Mouse (Mus musculus) left cerebral cortex, adult 8-10 months (tissue): ENCODE measurements around the gene Dhrs4. TPM values are rescaled to one million over a fixed set of nuclear protein-coding genes. Genes with fewer than 3 reads are reported as not detected.

Source experiments
- DNase-seq, 2 experiments: peaks; one replicate each; pipeline ENCODE4 v3.0.0; 2022; ENCODE audit warnings: low spot score in 2 of 2
- total RNA-seq, 4 experiments: library from RNA; stranded (reverse); gene quantifications; 2 replicates each; pipeline ENCODE4 v1.2.4; 2022

Gene Dhrs4
- 10 to 100 TPM; 17.2 to 28.5 (median 20.8) TPM for total RNA-seq

DNA sequence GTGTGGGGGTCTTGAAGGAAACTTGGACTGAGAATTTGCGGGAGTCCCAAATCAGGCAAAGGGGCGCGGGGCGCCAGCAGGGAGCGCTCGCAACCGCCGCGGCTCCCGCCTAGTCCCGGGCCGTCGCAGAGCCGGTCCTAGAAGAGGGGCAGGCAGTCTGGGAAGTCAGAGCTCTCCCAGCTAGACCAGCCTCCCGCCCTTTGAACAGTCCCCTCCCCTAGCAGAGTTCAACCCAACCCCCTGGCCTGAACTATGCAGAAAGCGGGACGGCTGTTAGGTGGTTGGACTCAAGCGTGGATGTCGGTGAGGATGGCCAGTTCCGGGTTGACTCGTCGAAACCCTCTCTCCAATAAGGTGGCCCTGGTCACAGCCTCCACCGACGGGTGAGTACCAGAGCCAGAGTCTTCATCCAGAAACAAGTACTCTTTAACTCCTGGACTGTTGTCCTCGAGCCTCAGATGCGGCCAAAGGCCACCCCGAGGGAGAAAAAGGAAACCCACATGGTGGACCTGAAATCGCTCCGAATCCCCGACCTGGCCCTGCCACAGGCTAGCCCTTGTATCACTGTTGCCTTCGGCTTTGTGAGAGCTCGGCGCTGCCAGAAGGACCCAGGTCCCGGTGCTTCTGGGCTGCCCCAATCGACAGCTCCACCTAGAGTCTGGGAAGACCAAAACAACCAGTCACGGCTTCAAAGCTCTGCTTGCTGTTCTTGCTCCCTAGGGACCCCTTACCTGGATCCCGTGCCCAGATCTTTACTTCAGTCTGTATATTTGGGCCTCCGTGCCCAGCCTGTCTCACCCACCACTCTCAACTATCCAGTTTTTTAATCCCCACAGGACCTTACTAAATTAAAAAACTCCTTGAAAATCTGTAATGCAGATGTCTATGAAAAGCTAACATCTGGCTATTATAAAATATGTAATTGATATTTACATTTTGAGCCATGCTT lies at the start of gene Dhrs4:
Gene Dhrs4 (plus strand): TSS at position 108 of the 949 bp plus-strand sequence.
- DNase-seq = peak; percentile 58 to 68

DNA sequence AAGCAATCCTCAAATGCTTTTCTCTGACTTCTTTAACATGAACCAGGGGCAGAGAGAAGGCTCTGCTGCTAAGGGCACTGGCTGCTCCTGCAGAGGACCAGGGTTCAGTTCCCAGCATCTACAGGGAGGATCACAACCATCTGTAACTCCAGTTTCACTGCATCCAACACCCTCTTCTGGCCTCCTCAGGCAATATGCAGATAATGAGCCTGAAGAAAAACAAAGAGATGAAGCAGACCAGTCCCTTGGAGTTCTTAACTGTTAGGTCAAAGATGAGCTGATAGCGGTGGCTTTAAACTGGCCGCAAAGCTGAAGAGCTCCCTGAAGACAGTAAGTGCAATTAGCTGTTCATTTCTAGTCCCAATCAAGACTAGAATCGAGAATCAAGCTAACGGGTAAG lies 48.3 kb upstream of the Dhrs4 start:
- DNase-seq = no peak

DNA sequence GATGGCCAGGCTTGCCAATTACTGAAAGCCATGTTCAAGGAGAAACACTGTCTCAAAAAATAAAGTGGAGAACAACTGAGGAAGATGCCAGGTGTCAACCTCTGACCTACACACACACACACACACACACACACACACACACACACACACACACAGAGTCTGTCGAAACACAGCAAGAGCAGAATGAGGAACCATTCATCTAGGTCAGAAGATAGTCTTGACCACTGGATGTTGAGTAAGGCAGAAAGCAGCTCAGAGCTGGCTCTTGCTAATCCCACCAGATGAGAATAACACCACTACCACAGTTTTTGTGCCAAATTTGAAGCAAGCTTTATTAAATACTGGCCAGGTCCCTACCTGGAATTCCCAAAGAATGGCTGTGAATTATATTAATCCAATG lies 45.5 kb upstream of the Dhrs4 start:
- no peak for DNase-seq

DNA sequence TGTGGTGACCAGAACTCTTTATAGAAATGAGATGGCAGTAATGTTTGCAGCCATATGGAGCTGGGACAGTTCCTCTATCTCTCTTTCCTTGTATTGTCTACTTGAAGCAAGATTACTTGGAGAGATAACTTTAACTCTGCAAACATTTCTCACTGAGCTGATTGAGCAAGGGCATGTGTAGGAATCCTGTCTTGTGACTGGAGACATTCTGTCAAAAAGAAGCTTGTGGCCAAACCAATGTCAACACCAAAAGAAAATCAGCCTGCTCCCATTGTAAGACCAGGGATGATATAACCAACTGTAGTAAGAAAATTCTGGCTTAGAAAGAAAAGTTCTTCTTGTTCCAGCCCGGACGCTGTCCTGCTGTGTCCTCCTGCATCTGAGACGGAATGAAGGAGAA lies 43.7 kb upstream of the Dhrs4 start:
- DNase-seq = no peak

DNA sequence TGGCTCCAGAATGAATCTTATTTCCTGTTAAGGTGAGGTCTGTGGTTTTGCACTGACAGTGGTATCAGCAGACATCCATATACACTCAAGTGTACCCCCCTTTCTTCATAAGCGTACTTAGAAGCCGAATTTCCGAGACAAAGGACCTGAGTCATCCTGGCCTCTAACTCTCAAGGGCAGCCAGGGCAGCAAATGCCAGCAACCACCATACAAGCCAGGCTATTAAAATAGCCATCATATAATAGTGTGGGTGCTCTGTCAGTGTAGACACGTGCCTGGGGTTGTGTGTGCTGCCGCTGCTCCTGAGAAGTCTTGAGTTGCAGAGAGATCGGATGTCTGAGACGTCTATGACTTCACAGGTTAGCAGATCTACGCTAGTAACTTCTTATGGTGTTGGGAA lies 41.4 kb upstream of the Dhrs4 start:
- DNase-seq = no peak

DNA sequence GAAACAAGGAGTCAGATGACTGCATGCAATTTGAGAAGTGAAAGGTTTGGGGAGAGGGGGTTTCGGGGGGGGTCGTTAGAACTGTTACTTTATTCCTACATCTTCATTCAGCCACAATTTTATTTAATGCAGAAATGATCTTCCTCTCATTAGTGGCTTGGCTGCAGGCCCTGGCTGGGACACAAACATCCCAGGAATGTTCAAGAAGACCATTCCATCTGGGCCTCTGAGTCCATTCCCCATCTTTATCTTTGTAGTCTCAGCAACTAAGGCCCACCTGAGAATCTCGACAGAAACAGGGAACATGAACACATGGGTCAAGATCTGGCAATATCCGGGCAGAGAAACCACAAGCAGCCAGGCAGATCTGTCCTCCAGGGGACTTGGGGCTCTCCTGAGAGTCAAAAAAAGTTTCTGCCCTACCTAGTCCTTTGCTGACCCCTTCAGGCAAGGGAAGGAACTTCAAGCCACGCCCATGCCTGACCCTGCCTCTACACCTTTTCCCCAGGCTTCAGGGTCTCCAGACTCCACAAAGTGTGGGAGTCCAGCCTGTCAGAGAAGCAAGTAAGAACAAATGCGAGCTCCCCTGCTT lies 40.3 kb upstream of the Dhrs4 start:
- DNase-seq = peak in 1 of 2 experiments; percentile 40

DNA sequence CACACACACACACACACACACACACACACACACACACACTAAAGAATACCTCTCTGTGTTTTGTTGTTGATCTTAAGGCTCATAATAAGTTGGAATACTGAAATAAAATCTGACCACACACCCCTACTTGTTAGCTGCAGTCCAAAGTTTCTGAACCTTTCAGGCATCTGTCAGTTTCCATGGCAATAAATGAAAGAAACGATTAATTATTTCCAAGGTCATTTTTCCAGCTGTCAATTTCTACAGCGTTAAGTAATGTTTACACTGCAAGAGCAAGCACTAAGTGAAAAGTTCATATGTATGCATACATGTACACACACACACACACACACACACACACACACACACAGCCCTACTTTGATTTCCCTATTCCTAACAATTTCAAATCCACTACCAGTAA lies 20.9 kb upstream of the Dhrs4 start:
- no peak for DNase-seq

DNA sequence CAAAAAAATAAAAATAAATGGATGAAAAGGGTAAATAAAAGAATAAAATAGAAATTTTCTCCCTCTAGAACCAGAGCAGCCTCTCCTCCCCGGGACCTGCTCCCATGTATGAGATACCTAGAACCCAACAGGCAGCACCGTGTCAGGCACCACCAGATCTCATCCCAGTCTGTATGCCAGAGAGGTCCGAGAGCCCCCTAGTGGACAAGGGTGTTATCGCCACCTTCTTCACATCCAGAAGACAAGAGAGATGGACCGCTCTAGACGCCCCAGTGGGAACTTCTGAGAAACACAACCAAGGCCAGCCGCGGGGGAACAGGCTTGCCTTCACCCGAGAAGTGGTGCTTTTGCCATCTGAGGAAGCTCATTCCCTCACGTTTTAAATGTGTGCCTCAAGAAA lies 20.3 kb upstream of the Dhrs4 start:
- DNase-seq = peak; percentile 33 to 40

DNA sequence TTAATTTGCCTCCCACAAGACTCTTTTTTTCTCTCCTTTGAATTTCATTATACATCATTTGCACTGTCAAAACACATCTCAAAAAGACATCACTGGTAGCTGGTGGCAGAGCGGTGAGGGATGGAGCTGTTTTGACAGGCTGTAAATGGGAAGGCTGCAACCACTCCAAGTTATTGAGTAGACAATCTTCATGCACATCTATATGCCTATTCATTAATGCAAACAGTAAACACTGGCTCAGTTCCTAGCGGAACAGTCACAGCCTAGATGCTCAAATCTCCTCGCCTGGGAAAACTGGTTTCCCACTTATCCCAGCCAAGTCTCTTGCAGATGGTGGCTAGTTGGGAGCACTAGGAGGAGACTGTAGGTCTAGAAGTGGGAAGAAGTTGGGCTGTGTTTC lies 19.8 kb upstream of the Dhrs4 start:
- DNase-seq = no peak

DNA sequence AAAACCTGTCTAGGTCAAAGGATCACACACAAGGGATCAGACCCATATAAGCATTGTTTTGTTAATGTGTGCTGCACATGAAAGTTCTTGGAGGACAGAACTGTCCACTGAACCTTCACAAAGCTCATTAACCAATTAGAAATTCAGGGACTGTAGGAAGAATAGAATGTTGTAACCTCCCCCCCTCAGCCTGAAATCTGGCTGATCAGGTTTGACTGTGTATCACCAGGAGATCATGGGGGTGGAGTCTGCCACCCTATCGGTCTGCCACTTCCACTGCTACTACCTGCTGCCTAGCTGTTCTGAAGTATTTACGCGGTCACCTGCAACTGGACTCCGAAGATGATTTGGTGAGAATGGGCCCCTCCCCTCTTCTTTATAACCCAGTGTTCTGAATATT lies 18.8 kb upstream of the Dhrs4 start:
- no peak for DNase-seq

DNA sequence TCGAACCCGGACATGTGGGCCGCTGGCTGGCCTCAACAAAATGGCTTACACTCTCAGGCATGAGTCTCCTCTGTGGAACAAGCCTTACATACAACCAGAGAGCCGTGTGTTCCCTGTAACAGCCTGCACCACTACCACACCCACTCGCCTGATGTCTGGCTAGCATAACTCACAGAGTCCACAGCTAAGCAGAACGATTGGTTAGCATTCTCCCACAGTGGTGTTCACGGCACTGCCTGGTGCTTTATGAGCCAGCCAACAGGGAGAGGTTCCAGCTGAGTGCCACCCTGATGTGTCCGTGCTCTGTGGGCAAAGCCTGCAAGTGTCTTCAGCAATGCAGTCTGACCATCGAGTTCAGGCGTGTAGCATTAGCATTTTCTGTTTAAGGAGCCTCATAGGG lies 18.3 kb upstream of the Dhrs4 start:
- DNase-seq = peak in 1 of 2 experiments; percentile 43

DNA sequence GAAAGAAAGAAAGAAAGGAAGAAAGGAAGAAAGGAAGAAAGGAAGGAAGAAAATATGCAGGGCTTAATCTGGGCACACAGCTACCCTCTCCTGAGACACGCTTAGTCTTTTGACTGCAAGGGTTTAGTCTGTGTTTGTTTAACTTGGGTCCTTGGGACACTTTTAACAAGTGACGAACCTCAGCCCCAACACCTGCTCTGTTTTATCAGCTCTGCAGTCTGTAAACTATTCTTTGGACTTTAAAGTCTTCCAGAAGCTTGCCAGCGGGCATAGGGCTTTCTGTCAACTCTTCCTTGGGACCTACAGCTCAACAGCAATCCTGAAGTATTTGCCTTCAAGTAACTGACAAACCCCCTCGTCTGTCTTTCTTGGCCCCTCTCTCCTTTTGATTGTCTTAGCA lies 16.8 kb upstream of the Dhrs4 start:
- no peak for DNase-seq

DNA sequence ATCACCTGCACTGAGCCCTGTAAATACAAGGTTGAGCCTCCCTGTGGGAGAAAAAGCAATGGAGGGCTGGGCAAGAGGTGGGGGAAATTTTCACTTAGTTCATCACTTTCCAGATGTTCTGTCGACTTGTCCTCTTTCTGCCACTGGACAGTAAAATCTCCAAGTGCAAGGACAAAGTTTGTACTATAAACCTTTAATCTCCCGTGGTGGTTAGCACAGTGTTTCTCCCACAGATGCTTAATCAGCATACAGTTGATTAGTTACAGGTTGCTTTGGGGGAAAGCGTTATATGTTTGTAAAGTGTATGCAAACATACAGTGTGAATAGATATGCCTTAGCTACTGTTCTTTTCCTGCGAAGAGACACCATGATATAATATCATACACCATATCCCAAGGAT lies 12.1 kb upstream of the Dhrs4 start:
- no peak for DNase-seq

DNA sequence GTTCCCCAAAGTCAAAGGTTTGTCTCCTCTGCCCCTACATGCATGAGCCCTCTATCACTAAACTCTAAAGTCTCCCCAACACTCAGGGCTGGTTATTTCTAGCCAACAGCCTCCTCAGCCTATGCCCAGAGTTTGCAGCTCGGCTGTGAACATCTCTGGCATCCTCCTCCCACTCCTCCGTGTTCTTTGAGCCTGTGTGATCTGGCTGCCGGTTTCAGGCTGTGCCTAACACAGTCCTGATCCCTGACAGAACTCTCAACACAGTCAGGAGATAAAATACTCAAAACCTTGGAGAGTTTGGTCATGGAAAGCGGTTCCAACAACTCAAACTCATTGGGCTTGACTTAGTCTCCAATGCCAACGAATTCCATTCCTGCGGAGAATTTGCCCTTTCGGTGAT lies 11.4 kb upstream of the Dhrs4 start:
- DNase-seq = no peak

DNA sequence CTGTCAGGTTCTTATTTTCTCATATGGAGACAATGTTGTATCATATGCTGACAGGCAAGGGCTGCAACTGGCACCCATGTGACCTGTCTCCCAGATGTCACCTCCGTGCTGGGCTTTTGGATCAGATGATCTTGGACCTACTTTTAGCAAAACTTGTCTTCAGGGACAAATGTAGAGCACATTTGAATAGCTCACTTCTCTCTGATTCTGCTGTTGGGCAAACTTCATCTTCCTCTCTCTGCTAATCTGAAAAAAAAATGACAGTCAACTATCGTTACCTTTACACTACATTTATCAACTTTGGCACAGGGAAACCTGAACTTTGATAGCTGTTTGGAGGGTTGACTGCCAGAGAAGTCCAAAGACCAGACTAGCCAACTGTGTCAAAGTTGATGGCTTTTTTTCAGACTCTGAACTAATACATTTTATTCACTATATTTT lies 10.2 kb upstream of the Dhrs4 start:
- no peak for DNase-seq

DNA sequence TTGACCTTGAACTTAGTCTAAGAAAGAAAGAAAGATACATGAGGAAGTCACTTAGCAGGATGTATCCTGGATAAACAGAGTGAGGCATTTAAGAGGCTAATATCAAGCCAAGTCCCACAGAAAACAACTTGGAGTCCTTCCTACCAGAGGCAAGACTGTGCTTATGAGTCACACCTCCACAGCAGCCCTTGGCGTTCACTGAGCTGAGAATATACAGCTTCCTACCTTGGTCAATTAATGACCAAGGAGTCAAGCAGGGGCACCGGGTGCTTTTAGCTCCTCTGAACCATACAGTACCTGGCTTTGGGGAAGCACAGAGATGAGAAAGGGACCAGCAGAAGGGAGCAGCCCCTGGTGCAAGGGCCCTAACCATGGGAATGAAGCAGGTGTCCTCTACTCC lies 9.5 kb upstream of the Dhrs4 start:
- no peak for DNase-seq

DNA sequence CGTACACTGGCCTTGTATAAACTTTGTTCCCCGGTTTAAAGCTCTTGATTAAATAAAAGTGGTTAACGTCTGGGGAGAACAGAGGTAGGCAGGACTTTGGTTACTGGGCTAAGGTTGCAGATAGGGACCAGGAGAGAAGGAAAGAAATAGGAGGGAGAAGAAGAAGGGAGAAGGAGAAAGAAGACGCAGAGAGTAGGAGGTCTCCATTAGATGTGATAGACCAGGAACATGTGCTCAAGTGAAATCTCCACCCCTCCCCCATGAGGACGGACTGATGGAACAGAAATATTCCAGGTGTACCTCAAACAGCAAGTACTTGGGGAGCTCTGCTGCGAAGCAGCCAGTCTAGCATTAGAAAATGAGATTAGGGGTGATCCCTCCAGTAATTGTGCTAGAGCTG lies 8.7 kb upstream of the Dhrs4 start:
- DNase-seq = no peak

DNA sequence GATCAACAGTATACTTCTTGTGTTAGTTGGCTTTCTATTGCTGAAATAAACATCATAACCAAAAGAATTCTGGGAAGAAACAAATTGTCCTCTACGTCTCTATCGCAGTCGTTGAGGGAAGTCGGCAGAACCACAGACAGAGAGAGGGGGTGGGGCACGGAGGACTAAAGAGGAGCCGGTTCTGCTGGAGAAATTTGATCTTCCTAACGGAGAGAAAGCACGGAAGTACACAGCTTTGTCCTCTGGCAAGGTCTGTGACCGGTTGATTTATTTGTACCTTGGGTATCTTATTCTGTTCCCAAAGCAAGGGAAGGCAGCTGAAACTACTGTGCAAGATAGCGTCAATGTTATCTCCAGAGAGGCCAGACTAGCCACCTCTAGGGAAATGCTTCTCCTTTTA lies 7.8 kb upstream of the Dhrs4 start:
- DNase-seq = no peak

DNA sequence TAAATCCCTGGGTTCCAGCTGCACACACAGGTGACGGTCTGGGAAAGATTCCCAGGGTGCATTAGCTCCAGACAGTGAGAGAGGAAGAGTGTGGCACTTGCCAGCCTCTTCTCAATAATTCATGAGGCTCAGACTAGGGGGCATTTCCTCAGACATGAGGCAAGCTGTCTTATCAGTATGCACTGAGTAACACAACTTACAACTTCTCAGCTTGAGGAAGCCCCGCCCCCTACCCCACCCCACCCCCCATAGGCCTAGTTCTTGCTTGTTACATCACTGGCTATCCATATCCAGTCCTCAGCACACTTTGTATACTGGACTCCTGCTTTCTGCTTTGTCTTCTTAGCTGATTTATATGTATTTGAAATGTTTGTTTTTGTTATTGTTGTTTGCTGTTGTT lies 2.9 kb upstream of the Dhrs4 start:
- no peak for DNase-seq

DNA sequence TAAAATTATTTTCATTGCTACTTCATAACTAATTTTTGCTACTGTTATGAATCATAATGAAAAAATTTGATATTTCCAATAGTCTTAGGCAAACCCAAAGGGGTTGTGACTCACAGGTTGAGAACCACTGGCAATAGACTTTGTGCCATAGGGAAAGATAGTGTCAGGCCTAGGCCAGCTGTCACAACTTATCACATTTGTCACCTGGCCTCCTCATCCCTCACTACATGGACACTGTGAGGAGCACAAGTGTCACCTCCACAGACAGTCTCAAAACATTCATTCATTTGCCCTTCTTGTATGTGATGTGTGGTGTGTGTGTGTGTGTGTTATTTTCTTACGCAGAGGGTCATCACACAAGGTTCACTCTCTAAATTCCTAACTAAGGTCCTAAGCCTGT lies 1.1 kb upstream of the Dhrs4 start:
- no peak for DNase-seq

DNA sequence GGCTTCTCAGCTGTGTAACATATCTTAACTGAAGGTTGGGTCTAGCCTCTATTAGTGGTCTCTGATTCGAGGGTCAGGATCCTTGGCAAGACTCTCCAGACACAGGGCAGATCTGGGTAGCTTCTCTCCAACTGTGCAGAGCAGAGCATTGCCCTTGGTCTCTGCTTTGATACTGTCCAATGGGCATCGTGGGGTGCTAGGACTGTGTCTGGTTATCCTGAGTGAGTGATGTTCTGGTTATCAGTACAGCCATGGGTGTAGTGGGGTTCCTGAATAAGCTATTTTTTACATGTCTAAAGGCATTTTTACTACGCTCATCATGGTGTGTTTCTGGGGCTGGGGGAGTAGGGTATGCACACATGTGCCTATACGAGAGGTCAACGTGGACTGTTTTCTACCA lies 729 bp upstream of the Dhrs4 start:
- DNase-seq = no peak

DNA sequence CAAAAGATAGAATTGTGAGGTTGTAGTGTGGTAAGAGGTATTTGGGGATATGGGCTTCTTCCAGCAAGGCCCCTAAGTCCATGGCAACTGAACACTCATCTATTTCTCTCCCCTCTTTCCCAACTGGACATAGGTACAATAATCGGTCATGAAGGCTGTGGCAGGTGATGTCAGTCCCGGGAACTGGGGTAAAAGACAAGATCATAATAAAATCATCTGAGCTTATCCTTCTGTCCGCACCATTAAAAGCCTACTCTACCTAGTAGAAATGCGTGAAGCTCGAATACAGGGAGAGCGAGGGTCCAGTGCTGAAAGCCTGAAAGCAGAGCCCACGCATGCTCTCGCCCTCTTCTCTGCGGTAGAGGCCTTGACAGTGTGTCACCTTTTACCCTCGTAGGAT lies 1.1 kb downstream of the Dhrs4 start:
- DNase-seq = no peak
